Mouse (Mus musculus) layer of hippocampus, adult 9-11 months (tissue): ENCODE data around the gene Mrpl10.

Experiments
- DNase-seq: peaks from one replicate; pipeline ENCODE4 v3.0.0; 2022

Mrpl10 gene

DNA sequence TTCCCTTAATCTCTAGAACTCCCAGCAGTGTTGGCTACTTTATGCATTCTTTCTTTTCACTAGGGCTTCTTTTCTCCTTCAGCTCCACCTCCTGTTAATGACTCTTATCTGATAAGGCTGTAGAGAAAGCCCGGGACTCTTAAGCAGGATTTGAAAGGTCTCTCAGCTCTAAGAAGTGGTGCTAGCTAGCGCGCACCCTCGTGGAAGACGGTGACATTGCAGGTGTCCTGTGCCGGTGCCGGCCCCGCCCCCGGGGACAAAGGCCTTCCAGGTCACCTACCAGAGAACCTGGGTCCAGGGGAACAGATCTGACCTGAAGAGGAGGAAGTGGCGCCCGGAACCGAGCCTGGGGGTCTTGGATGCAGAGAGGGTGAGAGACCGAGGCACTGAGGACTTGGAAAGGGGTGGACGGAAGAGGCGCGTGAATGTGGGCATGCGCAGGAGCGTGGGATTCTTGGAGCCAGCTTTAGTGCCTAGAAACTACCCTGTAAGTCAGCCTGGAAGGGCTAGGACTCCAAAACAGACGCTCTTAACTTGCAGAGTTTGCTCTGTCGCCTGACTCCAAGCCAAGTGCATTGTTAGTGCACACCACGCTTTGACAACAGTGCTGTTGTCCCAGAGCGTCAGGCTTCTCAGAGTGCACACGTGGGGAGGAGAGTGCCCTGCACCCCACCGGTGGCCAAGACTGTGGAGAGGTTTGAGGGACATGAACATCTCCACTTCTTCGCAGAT lies 11.5 kb upstream of the Mrpl10 start, which contains the start of gene Scrn2:
Gene Scrn2 (plus strand): TSS at position 253 of the 732 bp plus-strand sequence.
- peak; percentile 60 for DNase-seq

DNA sequence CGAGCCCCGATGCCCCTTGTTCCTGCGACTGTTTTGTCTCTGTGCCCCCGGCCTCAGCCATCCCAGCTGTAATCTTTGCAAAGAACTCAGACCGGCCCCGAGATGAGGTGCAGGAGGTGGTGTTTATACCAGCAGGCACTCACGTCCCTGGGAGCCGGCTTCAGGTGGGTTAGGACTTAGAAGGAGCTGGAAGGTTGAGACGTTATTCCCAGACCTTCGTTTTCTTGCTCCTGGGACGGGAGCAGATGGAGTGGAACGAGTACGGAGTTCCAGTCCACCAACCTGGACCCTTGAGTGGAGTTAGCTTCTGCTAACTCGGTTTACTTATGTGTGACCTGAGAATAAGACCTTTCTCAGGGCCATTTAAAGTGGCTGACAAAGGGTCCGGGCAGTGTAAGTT lies 10.9 kb upstream of the Mrpl10 start:
- DNase-seq, result no peak

DNA sequence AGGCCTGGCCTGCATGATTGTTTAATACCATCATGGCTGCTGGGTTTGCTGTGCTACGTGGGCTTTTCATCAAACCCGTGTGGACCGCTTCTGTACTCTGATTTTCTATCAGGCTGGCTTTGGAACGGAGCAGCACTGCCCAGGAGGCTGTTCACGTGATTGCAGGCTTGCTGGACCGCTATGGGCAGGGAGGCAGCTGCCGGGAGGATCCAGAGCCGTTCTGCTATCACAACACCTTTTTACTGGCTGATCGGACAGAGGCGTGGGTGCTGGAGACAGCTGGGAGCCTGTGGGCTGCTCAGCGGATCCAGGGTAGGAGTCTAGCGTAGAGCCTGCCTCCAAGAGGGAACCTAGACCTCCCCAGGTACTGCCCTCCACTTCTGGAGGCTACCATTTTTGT lies 9.4 kb upstream of the Mrpl10 start:
- no peak for DNase-seq

DNA sequence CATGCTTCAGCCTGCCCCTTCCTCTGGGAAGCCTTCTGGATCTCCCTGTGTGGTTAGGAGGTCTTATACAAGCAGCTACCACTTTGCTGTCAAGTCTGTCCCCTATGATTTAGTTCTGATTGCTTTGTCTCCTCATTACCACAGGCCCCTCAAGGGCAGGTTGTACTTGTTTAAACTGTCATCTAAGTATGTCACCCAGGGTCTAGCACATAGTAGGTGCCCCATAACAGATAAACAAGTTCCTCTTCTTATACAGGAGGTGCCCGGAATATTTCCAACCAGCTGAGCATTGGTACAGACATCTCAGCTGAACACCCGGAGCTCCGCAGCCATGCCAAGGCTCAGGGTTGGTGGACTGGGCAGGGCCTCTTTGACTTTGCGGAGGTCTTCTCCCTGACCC lies 8.9 kb upstream of the Mrpl10 start:
- no peak for DNase-seq

DNA sequence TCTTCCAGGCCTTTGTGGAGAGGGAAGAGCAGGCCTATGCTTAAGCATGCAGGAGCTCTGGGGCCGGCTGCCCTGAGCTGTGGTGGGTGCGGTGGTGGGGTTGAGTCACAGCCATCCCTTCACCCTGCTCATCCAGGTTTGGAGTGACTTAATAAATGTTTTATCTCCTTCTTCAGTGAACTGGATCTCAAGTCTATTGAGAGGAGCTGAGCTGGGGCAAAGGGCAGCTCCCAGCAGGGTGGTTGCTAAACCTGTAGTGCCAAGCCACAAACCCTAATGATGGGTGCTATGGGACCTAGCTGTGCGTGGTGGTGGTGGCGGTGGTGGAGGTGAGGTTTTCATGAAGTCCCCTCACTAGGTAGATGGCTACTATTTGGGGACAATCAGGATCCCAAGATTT lies 7.6 kb upstream of the Mrpl10 start:
- DNase-seq, result no peak

DNA sequence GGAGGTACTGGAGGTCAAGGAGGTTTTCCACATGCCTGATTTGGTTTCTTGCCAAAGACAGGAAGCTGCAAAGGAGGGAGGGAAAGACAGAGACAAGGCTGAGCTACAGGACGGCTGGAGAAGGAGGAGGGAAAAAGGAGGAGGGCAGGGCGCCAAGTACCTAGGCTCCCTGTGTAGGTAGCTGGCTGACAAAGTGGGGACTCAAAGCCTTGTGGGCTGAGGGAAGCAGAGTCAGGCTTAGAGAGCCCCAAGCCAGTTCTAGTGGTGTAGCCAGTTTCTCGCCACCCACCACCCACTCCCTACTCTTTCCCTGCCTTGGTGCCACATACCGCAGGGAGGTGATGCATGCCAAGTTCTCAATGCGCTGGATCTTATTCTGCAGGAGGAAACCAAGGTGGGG lies 5.2 kb upstream of the Mrpl10 start:
- no peak for DNase-seq

DNA sequence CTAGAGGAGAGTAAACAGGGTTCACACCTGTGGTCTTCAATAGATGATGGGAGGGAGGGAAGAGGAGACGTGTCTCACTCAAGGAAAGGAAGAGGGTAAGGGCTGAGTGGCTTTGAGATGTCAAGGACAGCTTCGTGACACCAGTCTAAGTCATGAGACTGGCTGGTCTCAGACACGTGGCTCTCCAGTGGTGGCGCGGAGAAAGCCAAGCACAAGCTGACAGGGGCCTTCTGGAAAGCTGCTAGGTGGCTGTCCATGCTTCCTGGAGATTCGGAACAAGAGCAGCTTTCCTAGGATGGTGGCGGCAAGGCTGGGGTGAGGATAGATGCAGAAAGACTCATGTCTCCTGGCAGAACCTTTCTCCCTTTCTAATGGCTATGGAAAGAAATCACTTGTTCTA lies 2.5 kb upstream of the Mrpl10 start:
- DNase-seq, result no peak

DNA sequence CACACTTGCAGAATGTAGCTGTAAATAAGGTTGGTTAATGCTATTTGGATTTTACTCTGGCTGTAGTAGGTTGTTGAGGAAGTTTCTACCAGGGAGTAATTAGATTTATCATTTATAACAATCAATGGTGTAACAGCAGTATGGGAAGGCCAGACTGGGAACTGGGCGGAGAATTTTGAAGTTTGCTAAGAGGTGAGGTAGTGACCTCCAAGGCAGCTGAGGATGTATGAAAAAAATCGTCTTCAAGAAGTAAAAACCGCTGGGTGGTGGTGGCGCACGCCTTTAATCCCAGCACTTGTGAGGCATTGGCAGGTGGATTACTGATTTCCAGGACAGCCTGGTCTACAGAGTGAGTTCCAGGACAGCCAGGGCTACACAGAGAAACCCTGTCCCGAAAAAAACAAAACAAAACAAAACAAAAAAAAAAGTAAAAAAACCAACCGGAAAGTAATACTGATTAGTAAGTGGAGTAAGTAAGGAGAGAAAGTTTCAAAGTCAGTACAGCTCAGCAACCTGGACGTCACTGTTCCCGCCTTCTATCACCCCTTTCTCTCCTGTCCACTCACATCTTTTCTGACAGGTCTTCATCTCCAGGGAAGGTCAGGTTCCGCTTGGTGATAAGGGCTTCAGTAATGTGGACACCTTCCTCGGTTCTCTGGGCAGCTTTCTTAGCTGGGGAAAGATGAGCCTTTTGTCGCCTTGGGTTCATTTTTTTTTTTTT lies 899 bp upstream of the Mrpl10 start:
- no peak for DNase-seq

DNA sequence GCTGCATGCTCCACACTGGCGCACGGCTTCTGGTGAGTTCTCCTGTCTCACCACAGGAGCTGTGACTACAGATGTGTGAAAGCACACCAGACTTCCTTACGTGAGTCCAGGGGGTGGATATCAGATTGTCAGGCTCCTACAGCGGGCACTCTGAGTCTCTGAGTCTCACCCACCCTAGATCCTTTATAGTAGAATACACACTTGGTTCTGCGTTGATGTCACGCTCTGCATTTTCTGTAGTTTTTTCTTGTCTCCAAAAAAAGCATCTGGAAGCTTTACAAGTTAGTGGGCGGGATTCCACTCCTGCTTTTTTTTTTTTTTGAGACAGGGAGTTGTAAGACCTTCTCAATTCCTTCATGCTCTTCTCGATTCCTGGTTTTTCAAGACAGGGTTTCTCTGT lies 3.5 kb downstream of the Mrpl10 start:
- DNase-seq, result no peak

DNA sequence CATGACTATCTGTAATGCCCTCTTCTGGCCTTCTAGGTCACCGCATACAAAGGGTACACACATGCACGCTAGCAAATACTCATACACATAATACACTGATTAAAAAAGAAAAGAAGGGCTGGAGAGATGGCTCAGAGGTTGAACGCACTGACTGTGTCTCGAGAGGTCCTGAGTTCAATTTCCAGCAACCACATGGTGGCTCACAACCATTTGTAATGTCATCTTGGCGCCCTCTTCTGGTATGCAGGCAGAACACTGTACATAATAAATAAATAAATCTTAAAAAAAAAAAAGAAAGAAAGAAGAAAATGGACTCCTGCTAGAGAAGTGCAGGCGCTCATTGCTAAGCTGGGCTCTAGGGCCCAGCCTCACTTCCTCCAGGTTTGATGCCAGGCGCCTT lies 4.5 kb downstream of the Mrpl10 start:
- DNase-seq, result no peak

DNA sequence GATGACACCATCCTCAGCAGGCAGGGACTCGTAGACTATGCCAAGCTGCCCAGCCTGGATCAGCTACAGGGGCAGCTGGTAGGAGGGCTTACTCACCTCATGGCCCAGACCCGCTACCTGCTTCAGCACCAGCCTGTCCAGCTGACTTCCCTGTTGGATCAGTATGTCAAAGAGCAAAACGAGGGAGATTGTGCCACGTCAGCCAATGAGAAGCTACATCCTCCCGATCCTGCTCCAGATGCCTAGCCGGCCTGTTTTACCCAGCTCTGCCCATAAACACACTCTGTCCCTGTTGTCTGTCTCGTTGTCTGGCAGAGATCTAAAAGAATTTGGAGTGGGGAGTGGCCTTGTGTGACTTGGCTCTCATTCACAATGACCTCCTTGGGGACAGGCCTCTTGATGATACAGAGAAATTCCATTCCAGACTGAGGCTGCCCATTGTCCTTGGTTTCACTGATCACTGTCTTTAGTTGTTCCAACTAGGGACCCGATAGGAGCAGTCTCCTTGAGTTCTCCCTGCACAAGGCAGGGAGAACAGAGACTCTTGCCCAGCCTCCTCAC lies 6.8 kb downstream of the Mrpl10 start:
- DNase-seq, result no peak

DNA sequence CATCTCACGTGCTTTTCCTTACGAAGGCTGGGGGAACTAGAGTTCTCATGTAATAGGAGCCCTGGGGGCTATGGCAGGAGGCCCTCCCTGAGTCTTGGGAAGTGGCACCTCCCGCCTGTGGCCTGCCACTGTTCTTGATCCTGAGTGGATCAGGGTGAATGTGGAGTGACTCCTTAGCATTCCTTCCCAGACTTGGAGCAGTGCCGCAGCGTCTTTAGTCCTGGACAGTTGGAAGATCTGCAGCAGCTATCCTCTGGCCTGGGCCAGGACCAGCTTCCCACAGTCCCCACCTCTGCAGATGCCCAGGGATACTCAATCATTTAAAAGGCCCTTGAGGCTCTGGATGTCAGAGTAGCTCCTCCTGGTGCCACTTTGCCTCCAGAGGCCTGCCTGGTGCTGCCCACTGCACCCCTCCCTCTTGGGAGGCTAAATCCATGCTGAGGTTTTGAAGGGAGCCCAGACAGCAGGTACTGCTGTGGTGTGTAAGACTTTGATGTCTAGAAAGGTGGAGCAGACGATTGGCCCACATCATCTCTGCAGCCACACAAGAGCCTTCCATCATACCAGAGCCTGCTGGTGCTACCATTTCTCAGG lies 8.2 kb downstream of the Mrpl10 start:
- DNase-seq, result no peak

DNA sequence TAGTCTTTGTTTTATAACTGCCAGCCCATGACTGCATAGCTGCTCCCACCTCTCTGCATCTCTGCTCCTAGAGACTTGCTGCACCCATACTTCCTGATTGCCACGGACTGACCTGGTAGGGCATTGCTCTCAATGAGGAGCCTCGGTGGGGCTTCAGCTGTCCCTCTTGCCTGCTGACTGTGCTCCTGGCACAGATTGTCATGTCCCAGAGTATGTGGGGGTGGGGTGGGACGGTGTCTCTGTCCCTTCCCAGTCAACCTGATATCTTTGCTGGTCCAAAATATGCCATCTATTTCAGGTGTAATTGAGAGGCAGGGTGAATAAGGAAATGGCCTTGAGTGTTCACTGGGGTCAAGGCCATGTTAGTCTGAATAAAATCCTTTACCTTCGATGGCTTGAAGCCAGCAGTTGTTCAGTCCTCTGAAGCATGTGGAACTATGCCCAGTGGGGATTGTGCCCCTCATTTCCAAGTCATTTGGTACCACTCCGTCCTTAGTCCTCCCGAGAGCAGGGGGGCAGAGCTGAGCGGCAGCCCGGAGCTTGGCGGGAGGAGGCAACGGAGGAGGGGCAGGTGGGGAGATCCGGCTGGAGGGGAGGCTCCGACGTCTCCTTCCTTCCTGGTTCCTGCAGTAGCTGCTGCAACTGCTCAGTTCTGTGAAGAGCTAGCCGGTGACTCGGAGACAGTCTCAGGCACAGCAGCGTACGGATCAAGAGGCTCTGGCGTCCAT lies 9.0 kb downstream of the Mrpl10 start, which contains the start of gene Osbpl7:
Gene Osbpl7 (plus strand): TSS at position 413 of the 728 bp plus-strand sequence.
- DNase-seq, result peak; percentile 83

DNA sequence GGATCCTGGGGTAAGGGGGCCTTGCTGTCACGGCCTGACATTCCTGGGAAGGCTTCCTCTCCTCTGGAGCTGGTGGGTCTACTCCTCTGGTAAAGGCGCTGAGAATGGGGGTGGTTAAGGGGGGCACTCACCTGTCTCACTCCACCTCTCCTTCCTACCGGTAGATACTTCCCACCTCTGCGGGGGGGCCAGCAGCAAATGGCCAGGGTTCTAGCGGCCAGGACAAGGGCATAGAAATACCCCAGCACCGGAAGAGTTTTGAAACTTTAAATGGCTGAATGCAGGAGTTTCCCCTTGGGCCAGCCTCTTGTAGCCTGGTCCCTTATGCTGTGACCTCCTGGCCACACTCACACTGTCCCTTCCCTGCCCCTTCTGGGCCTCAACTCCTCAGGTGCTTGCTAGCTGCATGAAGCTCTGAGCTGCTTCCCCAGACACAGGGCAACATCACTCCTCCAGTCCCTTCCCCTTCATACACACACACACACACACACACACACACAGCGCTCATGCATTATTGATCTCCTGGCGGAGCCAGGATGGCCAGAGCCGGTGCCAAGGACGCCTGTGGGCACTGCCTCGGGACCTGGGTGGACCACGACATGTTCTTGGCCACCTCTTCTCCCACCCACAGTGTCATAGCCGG lies 9.7 kb downstream of the Mrpl10 start:
- DNase-seq, result no peak

DNA sequence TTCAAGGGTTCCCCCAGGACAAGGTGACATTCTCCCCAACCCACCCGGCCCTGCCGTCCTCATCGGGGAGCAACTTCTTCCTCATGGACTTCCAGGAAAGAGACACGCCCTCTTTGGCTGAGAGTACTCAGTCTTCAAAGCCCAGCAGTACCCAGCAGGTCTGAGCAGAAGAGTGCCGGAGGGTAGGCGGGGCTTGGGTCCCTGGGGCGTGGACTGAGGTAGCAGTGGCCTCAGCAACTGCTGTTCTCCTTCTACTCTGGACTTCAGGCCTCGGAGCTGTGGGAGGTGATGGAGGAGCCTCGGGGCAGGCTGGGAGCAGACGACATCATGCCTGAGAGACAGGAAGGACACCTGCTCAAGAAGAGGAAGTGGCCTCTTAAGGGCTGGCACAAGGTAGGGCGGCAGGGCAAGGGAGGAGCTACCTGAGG lies 10.9 kb downstream of the Mrpl10 start:
- no peak for DNase-seq

DNA sequence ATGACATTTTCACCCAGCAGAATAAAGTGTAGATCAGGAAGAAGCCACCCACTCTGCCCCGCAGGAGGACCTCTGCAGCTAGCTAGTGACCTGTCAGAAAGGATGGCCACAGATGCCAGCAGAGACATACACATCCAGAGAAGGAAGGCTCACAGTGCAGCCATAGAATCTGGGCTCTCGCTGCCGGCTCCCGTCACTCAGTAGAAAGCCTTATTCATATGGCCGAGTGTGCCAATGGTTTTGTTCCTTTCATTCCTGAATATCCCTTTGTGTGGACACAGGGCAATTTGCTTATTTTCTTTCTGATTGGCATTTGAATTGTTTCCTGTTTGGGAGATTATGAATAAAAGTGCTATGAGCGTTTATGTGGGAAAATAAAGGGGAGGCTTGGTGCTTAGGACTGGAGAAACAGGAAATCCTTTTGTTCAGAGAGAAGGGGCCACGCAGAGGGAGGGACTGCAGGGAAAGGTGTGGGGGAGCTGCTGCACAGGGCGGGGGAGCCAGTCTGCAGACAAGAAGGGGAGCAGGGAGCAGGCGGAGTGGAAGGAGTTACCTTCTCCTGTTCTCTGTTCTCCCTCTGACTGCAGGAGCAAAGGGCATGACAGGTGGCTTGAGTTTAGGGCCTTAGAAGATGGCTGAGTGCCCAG lies 22.0 kb downstream of the Mrpl10 start:
- DNase-seq, result peak; percentile 75

DNA sequence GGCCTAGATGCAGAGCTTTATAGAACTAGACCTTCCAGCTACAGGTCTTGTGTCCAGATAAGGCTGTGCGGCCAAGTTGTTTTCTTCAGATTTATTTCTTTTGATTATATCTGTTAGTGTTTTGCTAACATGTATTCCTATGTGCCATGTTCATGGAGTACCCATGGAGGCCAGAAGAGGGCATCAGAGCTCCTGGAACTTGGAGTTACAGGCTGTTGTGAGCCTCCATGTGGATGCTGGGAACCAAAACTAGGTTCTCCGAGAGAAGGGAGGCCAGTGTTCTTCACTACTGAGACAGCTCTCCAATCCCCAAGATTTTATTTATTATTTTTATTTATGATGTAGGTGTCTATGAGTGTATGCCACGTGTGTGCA lies 22.5 kb downstream of the Mrpl10 start:
- DNase-seq, result no peak

DNA sequence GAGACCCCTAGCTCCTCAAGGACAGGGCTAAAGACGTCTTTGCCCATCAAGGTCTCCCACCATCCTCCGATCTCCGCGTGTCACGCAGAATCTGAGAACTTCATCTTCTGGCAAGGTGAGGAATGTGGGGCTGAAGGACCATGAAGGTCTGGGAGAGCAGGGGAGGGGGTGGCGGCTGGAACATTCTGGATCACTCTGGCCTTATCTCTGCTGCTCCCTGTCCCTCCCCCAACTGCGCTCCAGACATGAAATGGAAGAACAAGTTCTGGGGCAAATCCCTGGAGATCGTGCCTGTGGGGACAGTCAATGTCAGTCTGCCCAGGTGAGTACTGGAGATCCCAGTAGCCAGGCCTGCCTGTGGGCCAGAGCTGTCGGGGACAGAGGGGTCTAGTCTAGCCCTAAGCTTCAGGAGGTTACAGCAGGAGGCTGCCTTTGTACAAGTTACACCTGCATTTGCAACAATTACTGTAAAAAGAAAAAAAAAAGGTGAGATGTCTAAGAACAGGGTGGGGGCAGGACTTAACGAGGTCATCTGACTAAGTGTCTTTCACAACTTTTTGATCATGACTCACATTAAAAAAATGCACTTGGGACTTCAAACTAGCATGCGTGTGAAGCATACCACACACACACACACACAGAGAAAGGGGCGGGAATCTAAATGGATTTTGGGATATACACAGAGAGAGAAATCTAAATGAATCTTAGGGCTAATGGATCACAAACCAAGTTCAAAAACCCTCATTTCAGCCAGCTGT lies 24.4 kb downstream of the Mrpl10 start:
- no peak for DNase-seq

DNA sequence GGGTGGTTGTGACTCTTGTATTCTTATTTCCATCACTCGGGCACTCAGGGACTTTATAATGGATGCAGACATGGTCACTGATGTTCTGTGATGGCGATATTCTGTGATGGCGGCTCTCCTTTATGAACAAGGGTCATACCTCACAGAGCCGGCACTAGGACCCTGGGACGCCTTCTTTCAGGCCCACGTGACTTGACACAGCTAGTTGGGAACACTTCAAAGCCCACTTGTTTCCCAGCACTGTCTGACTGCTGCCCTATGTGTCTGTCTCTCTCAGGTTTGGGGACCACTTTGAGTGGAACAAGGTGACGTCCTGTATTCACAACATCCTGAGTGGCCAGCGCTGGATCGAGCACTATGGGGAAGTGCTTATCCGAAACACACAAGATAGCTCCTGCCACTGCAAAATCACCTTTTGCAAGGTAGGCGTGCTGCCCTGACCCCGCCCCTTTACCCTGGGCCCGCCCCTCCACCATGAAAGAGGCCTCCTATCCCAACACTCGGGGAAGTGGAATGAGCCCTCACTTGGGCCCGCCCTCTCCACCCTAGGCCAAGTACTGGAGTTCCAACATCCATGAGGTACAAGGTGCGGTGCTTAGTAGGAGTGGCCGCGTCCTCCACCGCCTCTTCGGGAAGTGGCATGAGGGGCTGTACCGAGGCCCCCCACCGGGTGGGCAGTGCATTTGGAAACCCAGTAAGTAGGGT lies 25.4 kb downstream of the Mrpl10 start:
- DNase-seq, result no peak

DNA sequence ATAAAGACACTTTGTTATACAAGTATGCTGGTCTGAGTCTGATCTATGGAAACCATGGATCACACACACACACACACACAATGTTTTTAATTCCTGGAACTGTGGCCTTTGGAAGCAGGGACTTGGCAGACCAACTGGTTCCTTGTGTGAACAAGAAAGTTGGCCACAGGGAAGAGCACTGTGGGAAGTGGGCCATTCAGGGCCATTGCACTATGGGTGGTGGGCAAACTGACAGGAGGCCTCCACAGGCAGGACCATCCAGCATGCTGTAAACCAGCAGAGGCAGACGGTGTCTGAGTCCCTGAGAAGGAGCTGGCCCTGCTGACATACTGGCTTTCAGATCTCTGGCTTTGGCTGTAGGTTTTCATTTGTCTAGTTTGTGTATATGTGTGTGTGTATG lies 28.0 kb downstream of the Mrpl10 start:
- no peak for DNase-seq

DNA sequence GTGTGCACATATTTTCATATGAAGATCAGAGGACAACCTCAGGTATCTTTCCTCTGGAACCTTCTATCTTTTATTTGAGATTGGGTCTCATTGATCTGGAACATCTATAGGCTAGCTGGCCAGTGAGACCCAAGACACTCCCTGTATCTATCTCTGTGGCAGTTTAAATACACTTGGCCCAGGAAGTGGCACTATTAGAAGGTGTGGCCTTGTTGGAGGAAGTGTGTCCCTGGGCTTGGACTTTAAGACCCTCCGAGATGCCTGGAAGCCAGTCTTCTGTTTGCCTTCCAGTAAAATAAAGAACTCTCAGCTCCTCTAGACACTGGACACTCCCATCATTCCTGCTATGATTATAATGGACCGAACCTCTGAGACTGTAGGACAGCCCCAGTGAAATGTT lies 28.4 kb downstream of the Mrpl10 start:
- no peak for DNase-seq
